Mouse (Mus musculus) CD4-positive helper T cell, adult 2 months (primary cell): Measurements from ENCODE around the gene Gpr179.

Experiments
- DNase-seq: peaks from one replicate; pipeline ENCODE4 v3.0.0-alpha.2; 2012; ENCODE audit warnings: low read depth, missing footprints, low spot score

The Gpr179 gene

DNA sequence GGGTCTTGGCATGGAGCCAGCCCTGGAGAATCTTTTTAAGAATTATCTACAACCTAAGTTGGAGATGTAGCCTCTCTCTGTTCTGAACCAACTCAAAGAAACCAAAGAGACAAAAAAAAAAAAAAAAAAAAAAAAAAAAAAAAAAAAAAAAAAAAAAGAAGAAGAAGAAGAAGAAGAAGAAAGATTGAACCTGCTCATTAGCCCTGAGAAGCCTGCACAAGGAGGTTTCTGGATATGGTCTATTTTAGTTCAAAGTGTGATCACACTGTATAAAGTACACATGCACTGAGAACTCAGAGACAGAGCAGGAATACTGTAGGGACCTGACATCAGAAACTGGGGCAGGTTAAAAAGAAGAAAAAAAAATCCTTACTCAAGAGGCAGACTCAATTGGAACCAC is 64.2 kb downstream of the Gpr179 start:
- DNase-seq: no peak

DNA sequence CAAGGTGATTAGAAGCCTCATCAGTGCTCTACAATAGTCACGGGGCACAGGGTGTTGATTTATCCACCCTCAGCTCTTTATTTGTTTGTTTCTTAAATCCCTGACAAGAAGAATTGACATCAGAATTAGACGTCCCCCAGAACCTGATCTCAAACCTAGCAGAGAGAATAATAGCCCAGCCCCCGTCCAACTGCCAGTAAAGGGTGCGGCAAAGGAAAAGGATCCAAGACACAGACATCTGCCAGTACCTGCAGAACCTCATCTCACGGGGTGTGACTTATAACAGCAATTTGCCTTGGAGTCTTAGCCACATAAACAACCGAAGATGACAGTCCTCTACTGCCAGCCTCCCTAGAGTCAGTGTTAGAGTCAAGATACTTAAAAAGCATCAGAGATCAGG is 64.9 kb downstream of the Gpr179 start:
- DNase-seq: no peak

DNA sequence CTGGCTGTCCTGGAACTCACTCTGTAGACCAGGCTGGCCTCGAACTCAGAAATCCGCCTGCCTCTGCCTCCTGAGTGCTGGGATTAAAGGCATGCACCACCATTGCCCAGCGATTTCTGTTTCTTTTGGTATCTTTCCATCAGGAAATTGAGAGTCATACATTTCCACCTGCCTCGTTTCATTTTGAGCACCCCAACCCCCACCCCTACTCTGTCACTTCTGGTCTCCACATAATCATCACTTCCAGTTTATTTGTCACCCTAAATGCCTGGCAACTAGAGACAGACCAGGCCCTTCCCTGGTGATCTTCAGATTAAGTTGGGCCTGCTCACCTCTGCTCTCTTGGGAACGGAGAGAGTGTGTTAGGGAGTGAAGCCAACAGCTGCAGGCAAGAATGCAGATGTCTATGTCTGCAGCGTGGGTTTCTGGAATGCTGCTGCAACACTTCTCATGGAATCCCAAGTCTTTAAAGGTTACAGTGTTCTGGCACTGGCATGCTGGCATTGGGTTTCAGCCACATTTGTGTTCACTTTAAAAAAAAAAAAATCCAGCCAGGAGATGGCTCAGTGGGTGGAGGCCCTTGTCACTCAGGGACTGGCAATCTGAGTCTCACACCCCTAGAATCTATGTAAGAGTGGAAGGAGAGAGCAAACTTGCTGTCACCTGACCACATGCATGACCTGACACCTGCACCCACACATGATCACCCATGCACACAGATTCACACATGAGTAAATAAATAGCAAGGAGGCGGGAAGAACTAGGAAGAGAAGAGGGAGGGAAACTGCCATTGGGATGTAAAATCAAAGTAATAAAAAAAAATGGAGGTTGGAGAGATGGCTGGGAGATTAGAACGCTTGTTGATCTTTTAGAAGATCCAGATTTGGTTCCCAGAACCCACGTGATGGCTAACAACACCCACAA is 65.8 kb downstream of the Gpr179 start:
- DNase-seq: no peak

DNA sequence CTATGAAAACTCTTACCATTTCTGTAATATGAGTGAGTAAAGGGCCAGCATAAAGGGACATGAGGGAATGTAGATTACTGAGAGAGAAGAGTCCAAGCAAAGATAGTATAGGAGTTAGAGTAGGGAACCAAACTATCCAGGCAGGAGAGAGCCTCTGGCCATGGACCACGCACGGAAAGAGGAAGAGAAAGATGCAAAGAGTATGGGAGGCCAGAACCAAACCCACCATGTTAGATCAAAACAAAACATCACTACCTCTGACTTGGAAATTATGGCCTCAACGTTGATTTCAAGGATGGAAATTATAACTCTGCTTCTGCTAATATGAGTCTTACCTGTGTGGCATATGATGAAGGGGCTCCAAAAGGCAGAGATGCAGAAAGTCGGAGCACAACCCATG is 67.0 kb downstream of the Gpr179 start:
- no peak for DNase-seq

DNA sequence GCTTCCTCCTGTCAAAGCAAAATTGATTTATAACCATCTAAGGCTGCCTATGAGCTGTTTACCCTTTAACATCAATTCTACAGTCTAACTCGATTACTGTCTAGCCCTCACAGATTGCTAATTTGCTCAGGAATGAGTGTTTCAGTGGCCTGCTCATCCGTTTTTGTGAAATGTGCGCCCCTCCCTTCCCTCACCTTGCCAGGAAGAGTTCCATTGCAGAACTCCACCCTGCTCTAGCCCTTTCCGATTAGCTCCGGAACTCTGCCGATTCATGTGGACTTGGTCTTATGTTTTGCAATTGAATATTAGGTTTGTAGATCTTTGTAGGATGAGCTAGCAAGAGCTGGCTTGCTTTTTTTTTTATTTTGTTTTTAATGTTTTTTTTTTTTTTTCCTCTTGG is 69.7 kb downstream of the Gpr179 start:
- DNase-seq: no peak
